Mouse (Mus musculus): ENCODE results near the gene Fryl.
"Not testable (repeated sequence)": the region's sequence is repeated elsewhere in the genome, so short reads cannot be mapped to it uniquely, and the experiment has no call there.

The Fryl gene

GRCm38 (mm10) chr5:73006784-73007581, 249.4 kb downstream of the Fryl start, which contains the start of gene Slc10a4:
Slc10a4 (plus strand) TSS chr5:73006883.
- no peak for DNase-seq

GRCm38 (mm10) chr5:73004046-73004445, 252.4 kb downstream of the Fryl start:
- no peak for DNase-seq

GRCm38 (mm10) chr5:72998546-72998945, 257.9 kb downstream of the Fryl start:
- not testable (repeated sequence) for DNase-seq

GRCm38 (mm10) chr5:72995379-72995778, 261.0 kb downstream of the Fryl start:
- DNase-seq = no peak

- no peak for DNase-seq
Measured at GRCm38 (mm10) chr5:72994928-72995327, 261.5 kb downstream of the Fryl start.

- no peak for DNase-seq
Measured at GRCm38 (mm10) chr5:72994424-72994823, 262.0 kb downstream of the Fryl start.

GRCm38 (mm10) chr5:72992474-72992873, 263.9 kb downstream of the Fryl start:
- no peak for DNase-seq

- no peak for DNase-seq
Measured at GRCm38 (mm10) chr5:72989756-72990155, 266.7 kb downstream of the Fryl start.

GRCm38 (mm10) chr5:72987786-72988185, 268.6 kb downstream of the Fryl start:
- DNase-seq = no peak

GRCm38 (mm10) chr5:72984091-72984490, 272.3 kb downstream of the Fryl start:
- peak; percentile 14 for DNase-seq

- no peak for DNase-seq
Measured at GRCm38 (mm10) chr5:72976539-72976938, 279.9 kb downstream of the Fryl start.

GRCm38 (mm10) chr5:72975996-72976395, 280.4 kb downstream of the Fryl start:
- DNase-seq = no peak

GRCm38 (mm10) chr5:72974602-72975001, 281.8 kb downstream of the Fryl start, which contains the start of gene Gm10135:
Gm10135 (minus strand) TSS chr5:72974702.
- DNase-seq = no peak

GRCm38 (mm10) chr5:72972934-72973333, 283.5 kb downstream of the Fryl start:
- DNase-seq = no peak

- DNase-seq = no peak
Measured at GRCm38 (mm10) chr5:72972435-72972834, 284.0 kb downstream of the Fryl start.

Measured in layer of hippocampus, adult 9-11 months (tissue).